Mouse (Mus musculus): ENCODE results near the gene Pcp2. TPM values are rescaled to one million over a fixed set of nuclear protein-coding genes. Genes with fewer than 3 reads are reported as not detected.
"Not testable (repeated sequence)": the region's sequence is repeated elsewhere in the genome, so short reads cannot be mapped to it uniquely, and the experiment has no call there.

The Pcp2 gene
- polyA plus RNA-seq, 1 experiment from 2014 or later, result 0.23 TPM

GRCm38 (mm10) chr8:3586452-3586851, 38.9 kb downstream of the Pcp2 start:
- Histone ChIP-seq H3K9me3 (no peaks in the 10 kb centered on the region), H3K4me3 (no peak overlapping the region), H3K9ac (no peak overlapping the region), H3K27me3 (no peaks in the 10 kb centered on the region), H3K36me3 (no peaks in the 10 kb centered on the region), H3K27ac (no peak overlapping the region), H3K4me2 (no peak overlapping the region), H3K4me1 (replicated peaks) (peaks cover 8% of the 10 kb centered on the region)
- no peak for ATAC-seq (ENCODE audit: low FRiP score)
- WGBS, result 99% methylated on average over 2 of the region's 2 CpGs

- not testable (repeated sequence) for H3K27me3 ChIP-seq; H3K9ac ChIP-seq; H3K36me3 ChIP-seq; H3K27ac ChIP-seq; H3K9me3 ChIP-seq; H3K4me3 ChIP-seq; ATAC-seq (ENCODE audit: low FRiP score); H3K4me2 ChIP-seq; H3K4me1 ChIP-seq (replicated peaks)
- 82% methylated on average over 2 of the region's 3 CpGs for WGBS
These were observed 43.4 kb downstream of the Pcp2 start for GRCm38 (mm10) chr8:3581961-3582360.

- no peak overlapping the region for H3K4me2 ChIP-seq
- no peak overlapping the region for H3K27ac ChIP-seq
- no peak overlapping the region for H3K9ac ChIP-seq
- 87% methylated on average over 9 of the region's 9 CpGs for WGBS
- no peak overlapping the region for H3K4me3 ChIP-seq
- no peaks in the 10 kb centered on the region for H3K9me3 ChIP-seq
- ATAC-seq (ENCODE audit: low FRiP score), result no peak
- H3K36me3 ChIP-seq, result no peaks in the 10 kb centered on the region
- H3K4me1 ChIP-seq (replicated peaks), result no peaks in the 10 kb centered on the region
- H3K27me3 ChIP-seq, result no peaks in the 10 kb centered on the region
These were observed 45.7 kb downstream of the Pcp2 start for GRCm38 (mm10) chr8:3579390-3580364.

DNA sequence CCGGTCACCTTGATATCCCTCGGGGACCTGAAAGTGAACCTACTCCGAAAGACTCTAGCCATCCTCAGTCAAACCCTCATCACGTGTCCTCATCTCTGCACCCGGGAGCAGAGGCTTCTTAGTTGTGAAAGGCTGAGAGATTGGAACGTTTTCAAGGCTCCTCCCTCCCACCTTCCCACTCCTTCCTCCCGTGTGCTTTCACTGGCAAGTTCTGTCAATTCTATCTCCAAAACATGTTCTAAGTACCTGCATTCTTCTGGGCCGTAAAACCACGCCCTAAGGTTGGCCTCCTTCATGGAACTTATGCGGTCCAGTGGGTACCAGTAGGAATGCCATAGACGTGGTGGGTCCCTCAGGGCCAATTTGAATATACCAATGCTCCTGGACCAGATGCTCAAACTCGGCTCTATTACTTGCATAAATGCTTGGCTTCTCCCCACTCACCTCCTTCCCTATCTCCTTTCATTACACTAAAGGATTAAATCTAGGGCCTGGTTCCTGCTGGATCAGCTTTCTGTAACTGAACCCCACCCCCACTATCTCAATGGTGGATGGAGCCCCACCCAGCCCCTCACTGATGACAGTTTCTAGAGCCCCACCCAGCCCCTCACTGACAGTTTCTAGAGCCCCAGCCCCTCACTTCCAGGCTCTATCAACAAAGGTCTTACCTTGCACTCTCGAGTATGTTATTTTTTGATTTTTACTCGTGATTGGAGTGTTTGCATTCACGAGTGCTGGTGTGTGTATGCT, 49.0 kb downstream of the Pcp2 start:
- H3K9me3 ChIP-seq, result no peaks in the 10 kb centered on the region
- no peak overlapping the region for H3K27ac ChIP-seq
- H3K36me3 ChIP-seq, result no peaks in the 10 kb centered on the region
- H3K4me2 ChIP-seq, result no peak overlapping the region
- 84% methylated on average over 15 of the region's 15 CpGs for WGBS
- no peak overlapping the region for H3K4me3 ChIP-seq
- ATAC-seq (ENCODE audit: low FRiP score), result no peak
- no peak overlapping the region for H3K9ac ChIP-seq
- no peaks in the 10 kb centered on the region for H3K27me3 ChIP-seq
- no peaks in the 10 kb centered on the region for H3K4me1 ChIP-seq (replicated peaks)

DNA sequence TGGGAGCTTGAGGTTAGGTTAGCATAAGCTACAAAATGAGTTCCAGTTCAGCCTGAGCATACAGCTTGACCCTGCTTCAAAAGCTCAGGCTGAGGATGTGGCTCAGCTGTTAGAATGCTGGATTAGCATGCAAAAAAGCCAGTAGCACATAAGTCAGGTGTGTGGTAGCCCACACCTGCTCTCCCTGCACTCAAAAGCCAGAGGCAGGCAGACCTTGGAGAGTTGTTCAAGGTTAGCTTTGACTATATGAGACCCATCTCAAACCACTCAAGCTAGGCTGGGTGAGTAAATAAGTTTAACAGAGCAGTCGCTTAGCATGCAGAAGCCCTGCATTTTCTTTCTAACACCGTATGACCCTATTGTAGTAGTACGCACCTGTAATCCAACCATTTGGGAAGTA, 50.8 kb downstream of the Pcp2 start:
- H3K9ac ChIP-seq, result no peak overlapping the region
- no peaks in the 10 kb centered on the region for H3K36me3 ChIP-seq
- no peaks in the 10 kb centered on the region for H3K27me3 ChIP-seq
- ATAC-seq (ENCODE audit: low FRiP score), result no peak
- H3K4me3 ChIP-seq, result no peak overlapping the region
- H3K9me3 ChIP-seq, result no peaks in the 10 kb centered on the region
- H3K4me1 ChIP-seq (replicated peaks), result no peaks in the 10 kb centered on the region
- WGBS, result 94% methylated on average over 3 of the region's 3 CpGs
- no peak overlapping the region for H3K27ac ChIP-seq
- H3K4me2 ChIP-seq, result no peak overlapping the region

Other genes with a start within 250 kb of the Pcp2 start
- 10.0 and 12.0 TPM in 2 replicates for gene Arhgef18, start 232.5 kb downstream of the Pcp2 start, polyA plus RNA-seq (2015; fragmentation: Nextera tagmentation; extraction: Ambion mirVana)
- 4.2 and 5.3 TPM in 2 replicates for gene Pex11g, start 157.9 kb downstream of the Pcp2 start, polyA plus RNA-seq (2015; fragmentation: Nextera tagmentation; extraction: Ambion mirVana)
- 0.30 and 0.54 TPM in 2 replicates for gene Tex45, start 154.7 kb downstream of the Pcp2 start, polyA plus RNA-seq (2015; fragmentation: Nextera tagmentation; extraction: Ambion mirVana)
- gene Zfp358, start 132.4 kb downstream of the Pcp2 start, polyA plus RNA-seq (2015; fragmentation: Nextera tagmentation; extraction: Ambion mirVana), result 77.4 and 79.9 TPM in 2 replicates
- gene Mcoln1, start 125.1 kb downstream of the Pcp2 start, polyA plus RNA-seq (2015; fragmentation: Nextera tagmentation; extraction: Ambion mirVana), result 90.1 and 92.0 TPM in 2 replicates
- 34.8 and 37.3 TPM in 2 replicates for gene Pnpla6, start 110.2 kb downstream of the Pcp2 start, polyA plus RNA-seq (2015; fragmentation: Nextera tagmentation; extraction: Ambion mirVana)
- gene C330021F23Rik, start 57.6 kb downstream of the Pcp2 start, polyA plus RNA-seq (2015; fragmentation: Nextera tagmentation; extraction: Ambion mirVana), result 0.36 and 0.62 TPM in 2 replicates
- 37.0 and 38.2 TPM in 2 replicates for gene Camsap3, start 38.3 kb downstream of the Pcp2 start, polyA plus RNA-seq (2015; fragmentation: Nextera tagmentation; extraction: Ambion mirVana)
- gene Xab2, start 4.2 kb downstream of the Pcp2 start, polyA plus RNA-seq (2015; fragmentation: Nextera tagmentation; extraction: Ambion mirVana), result 52.1 and 55.5 TPM in 2 replicates
- gene Pet100, start 4.0 kb downstream of the Pcp2 start, polyA plus RNA-seq (2015; fragmentation: Nextera tagmentation; extraction: Ambion mirVana), result 116 and 122 TPM in 2 replicates
- 32.1 and 34.9 TPM in 2 replicates for gene Stxbp2, start 5.4 kb upstream of the Pcp2 start, polyA plus RNA-seq (2015; fragmentation: Nextera tagmentation; extraction: Ambion mirVana)
- 0.16 and 0.65 TPM in 2 replicates for gene Retn, start 30.2 kb upstream of the Pcp2 start, polyA plus RNA-seq (2015; fragmentation: Nextera tagmentation; extraction: Ambion mirVana)
- gene Mcemp1, start 40.2 kb upstream of the Pcp2 start, polyA plus RNA-seq (2015; fragmentation: Nextera tagmentation; extraction: Ambion mirVana), result 0.10 TPM in 1 of 2 replicates, not detected in the other
- 14.6 and 16.8 TPM in 2 replicates for gene Fcor, start 46.8 kb upstream of the Pcp2 start, polyA plus RNA-seq (2015; fragmentation: Nextera tagmentation; extraction: Ambion mirVana)
- 53.4 and 57.9 TPM in 2 replicates for gene Trappc5, start 50.8 kb upstream of the Pcp2 start, polyA plus RNA-seq (2015; fragmentation: Nextera tagmentation; extraction: Ambion mirVana)
- 0.36 and 0.51 TPM in 2 replicates for gene Fcer2a, start 68.6 kb upstream of the Pcp2 start, polyA plus RNA-seq (2015; fragmentation: Nextera tagmentation; extraction: Ambion mirVana)
- not detected in 2 replicates for gene Clec4g, start 95.1 kb upstream of the Pcp2 start, polyA plus RNA-seq (2015; fragmentation: Nextera tagmentation; extraction: Ambion mirVana)
- not detected in 2 replicates for gene Cd209a, start 123.4 kb upstream of the Pcp2 start, polyA plus RNA-seq (2015; fragmentation: Nextera tagmentation; extraction: Ambion mirVana)
- not detected in 2 replicates for gene Cd209e, start 228.8 kb upstream of the Pcp2 start, polyA plus RNA-seq (2015; fragmentation: Nextera tagmentation; extraction: Ambion mirVana)

All from hindbrain, embryonic 13.5 days (tissue).